Mouse (Mus musculus): ENCODE measurements around the gene Sorcs2. TPM values are rescaled to one million over a fixed set of nuclear protein-coding genes. Genes with fewer than 3 reads are reported as not detected.

Sorcs2 gene
- polyA plus RNA-seq, 1 experiment: 5.7 TPM

DNA sequence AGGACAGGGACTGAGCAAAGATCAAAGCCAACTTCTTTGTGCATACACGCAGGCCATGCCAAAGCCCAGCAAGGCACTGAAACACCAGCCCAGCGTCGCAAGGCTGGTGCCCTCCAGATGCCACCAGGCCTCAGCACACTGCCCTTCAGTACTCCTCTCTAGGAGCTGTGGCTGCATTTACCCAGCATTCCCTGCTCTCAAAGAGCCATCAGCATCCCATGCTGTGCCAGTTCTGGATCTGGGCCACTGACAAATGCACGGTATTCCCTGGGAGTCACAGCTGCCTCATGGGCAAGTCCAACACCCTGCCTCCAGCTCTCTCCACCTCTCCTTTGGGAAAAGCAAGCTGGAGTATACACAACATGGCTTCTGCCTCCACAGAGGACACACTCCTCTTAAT is 177.8 kb downstream of the Sorcs2 start:
- WGBS: 94% methylated on average over 4 of the region's 4 CpGs
- Histone ChIP-seq H3K4me1 (replicated peaks; ENCODE audit: control insufficient read depth, insufficient read depth, low read length) (no peaks in the 10 kb centered on the region), H3K4me3 (ENCODE audit: control insufficient read depth, insufficient read depth, low read length) (no peak overlapping the region), H3K36me3 (ENCODE audit: control insufficient read depth, insufficient read depth, low read length) (no peaks in the 10 kb centered on the region), H3K27ac (ENCODE audit: control insufficient read depth, insufficient read depth, low read length) (no peak overlapping the region), H3K27me3 (ENCODE audit: control insufficient read depth, insufficient read depth, low read length) (no peaks in the 10 kb centered on the region)
- no peak for TF ChIP-seq POLR2A (IDR thresholded peaks at IDR 0.05; ENCODE audit: control insufficient read depth, extremely low read depth, insufficient read depth, low read length, poor library complexity)
- TF ChIP-seq CTCF (IDR thresholded peaks at IDR 0.05; ENCODE audit: borderline replicate concordance, control insufficient read depth, extremely low read depth, insufficient read depth, low read length, poor library complexity): no peak
- no peak for DNase-seq

DNA sequence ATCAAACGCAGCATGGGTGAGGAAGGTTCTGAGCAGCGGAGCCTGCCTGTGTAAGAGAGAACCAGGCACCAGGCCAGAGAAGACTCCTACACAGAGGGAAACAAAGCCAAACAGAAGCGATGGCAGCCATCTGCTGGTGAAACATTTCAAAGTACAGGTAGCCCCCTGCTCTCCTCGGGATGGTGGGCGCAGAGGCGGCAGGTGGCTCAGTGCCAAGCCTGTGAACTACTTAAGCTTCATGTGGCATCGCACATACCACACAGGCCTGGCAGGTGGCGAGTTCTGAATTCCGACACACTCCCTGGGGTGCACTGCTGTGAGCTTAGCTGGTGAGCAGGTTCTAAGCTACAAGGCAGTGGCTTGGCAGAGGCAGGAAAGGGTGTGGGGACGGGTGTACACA is 184.6 kb downstream of the Sorcs2 start:
- H3K4me3 ChIP-seq (ENCODE audit: control insufficient read depth, insufficient read depth, low read length): no peak overlapping the region
- peaks cover 11% of the 10 kb centered on the region for H3K4me1 ChIP-seq (replicated peaks; ENCODE audit: control insufficient read depth, insufficient read depth, low read length)
- no peaks in the 10 kb centered on the region for H3K27me3 ChIP-seq (ENCODE audit: control insufficient read depth, insufficient read depth, low read length)
- peak; percentile 63 for TF ChIP-seq CTCF (IDR thresholded peaks at IDR 0.05; ENCODE audit: borderline replicate concordance, control insufficient read depth, extremely low read depth, insufficient read depth, low read length, poor library complexity)
- TF ChIP-seq POLR2A (IDR thresholded peaks at IDR 0.05; ENCODE audit: control insufficient read depth, extremely low read depth, insufficient read depth, low read length, poor library complexity): no peak
- DNase-seq: peak; percentile 84
- no peaks in the 10 kb centered on the region for H3K36me3 ChIP-seq (ENCODE audit: control insufficient read depth, insufficient read depth, low read length)
- 15% methylated on average over 10 of the region's 10 CpGs for WGBS
- H3K27ac ChIP-seq (ENCODE audit: control insufficient read depth, insufficient read depth, low read length): no peak overlapping the region

DNA sequence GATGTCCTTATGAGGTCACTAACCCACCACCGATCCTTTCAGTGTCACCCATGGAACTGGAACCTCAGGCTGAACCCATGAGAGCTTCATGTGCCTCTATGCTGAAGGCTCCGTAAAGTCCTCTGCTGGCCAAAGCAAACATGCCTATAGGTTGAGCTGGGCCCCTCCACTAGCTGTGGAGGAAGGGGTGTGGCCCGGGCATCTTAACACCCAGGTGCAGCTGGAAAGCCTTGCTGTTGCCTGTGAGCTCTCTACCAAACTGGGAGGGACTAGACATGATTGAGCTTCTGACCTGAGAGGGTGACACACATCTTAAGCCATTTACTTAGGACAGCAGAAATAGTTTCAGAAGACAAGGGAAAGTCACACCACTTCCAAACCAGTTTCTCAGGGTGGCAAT is 189.1 kb downstream of the Sorcs2 start:
- 72% methylated on average over 3 of the region's 3 CpGs for WGBS
- Histone ChIP-seq H3K36me3 (ENCODE audit: control insufficient read depth, insufficient read depth, low read length) (no peaks in the 10 kb centered on the region), H3K27ac (ENCODE audit: control insufficient read depth, insufficient read depth, low read length) (no peak overlapping the region), H3K27me3 (ENCODE audit: control insufficient read depth, insufficient read depth, low read length) (no peaks in the 10 kb centered on the region), H3K4me3 (ENCODE audit: control insufficient read depth, insufficient read depth, low read length) (no peak overlapping the region), H3K4me1 (replicated peaks; ENCODE audit: control insufficient read depth, insufficient read depth, low read length) (peaks cover 16% of the 10 kb centered on the region)
- DNase-seq: no peak
- TF ChIP-seq POLR2A (IDR thresholded peaks at IDR 0.05; ENCODE audit: control insufficient read depth, extremely low read depth, insufficient read depth, low read length, poor library complexity): no peak
- no peak for TF ChIP-seq CTCF (IDR thresholded peaks at IDR 0.05; ENCODE audit: borderline replicate concordance, control insufficient read depth, extremely low read depth, insufficient read depth, low read length, poor library complexity)

DNA sequence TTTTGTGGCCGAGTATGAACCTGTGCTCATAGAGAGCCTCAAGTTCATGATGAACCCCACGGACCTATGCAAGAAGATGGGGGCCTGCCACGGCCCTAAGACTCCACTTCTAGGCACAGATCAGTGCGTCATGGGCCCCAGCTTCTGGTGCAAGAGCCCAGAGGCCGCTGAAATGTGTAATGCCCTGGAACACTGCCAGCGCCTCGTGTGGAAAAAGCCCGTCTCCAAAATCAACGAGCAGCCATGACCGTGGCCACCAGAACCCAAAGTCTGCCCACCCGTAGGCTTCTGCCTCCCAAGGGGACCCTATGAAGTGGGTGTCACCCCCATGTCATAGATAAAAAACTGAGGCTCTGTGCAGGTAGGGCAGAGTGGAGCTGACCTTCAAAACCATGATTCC is 192.5 kb downstream of the Sorcs2 start:
- Histone ChIP-seq H3K4me1 (replicated peaks; ENCODE audit: control insufficient read depth, insufficient read depth, low read length) (peaks cover 8% of the 10 kb centered on the region), H3K27me3 (ENCODE audit: control insufficient read depth, insufficient read depth, low read length) (no peaks in the 10 kb centered on the region), H3K4me3 (ENCODE audit: control insufficient read depth, insufficient read depth, low read length) (no peak overlapping the region), H3K36me3 (ENCODE audit: control insufficient read depth, insufficient read depth, low read length) (no peaks in the 10 kb centered on the region), H3K27ac (ENCODE audit: control insufficient read depth, insufficient read depth, low read length) (no peak overlapping the region)
- WGBS: 85% methylated on average over 11 of the region's 11 CpGs
- no peak for DNase-seq
- TF ChIP-seq CTCF (IDR thresholded peaks at IDR 0.05; ENCODE audit: borderline replicate concordance, control insufficient read depth, extremely low read depth, insufficient read depth, low read length, poor library complexity) (no peak), POLR2A (IDR thresholded peaks at IDR 0.05; ENCODE audit: control insufficient read depth, extremely low read depth, insufficient read depth, low read length, poor library complexity) (no peak)

DNA sequence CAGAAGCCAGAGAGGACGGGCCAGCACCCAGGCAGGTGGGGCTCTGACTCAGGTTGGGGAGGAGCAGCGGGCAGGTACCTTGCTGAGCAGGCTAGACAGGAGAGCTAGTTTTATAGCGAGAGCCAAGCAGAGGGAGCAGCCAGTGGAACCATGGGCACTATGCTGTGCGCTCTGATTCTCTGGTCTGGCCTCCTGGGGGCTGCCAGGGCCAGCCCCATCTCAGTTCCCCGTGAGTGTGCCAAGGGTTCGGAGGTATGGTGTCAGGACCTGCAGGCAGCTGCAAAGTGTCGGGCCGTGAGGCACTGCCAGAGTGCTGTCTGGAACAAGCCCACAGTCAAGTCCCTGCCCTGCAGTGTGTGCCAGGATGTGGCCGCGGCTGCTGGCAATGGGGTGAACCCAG is 194.0 kb downstream of the Sorcs2 start, which contains the start of gene Psapl1:
Gene Psapl1 (plus strand): TSS at position 106 of the 400 bp plus-strand sequence.
- WGBS: 81% methylated on average over 10 of the region's 10 CpGs

DNA sequence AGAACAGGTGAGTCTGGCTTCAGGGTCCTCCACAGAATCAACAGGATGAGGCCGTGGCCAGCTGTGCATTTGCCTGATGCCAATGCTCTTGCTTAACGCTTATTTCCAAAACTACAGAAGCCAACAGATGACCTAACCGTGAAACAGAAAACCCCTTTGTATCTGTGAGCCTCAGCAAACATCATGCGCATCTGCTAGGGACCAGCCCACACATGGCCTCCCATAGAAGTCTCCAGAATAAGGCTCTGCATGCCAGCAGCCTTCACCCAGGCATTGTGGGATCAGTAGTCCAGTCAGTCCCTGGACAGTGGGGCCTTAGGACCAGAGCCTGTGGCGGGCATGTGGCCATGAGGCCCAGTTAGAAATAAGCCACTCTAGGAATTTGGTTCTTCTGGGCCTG is 194.5 kb downstream of the Sorcs2 start:
- H3K4me3 ChIP-seq (ENCODE audit: control insufficient read depth, insufficient read depth, low read length): no peak overlapping the region
- no peak for DNase-seq
- no peak overlapping the region for H3K27ac ChIP-seq (ENCODE audit: control insufficient read depth, insufficient read depth, low read length)
- no peaks in the 10 kb centered on the region for H3K36me3 ChIP-seq (ENCODE audit: control insufficient read depth, insufficient read depth, low read length)
- TF ChIP-seq CTCF (IDR thresholded peaks at IDR 0.05; ENCODE audit: borderline replicate concordance, control insufficient read depth, extremely low read depth, insufficient read depth, low read length, poor library complexity) (no peak), POLR2A (IDR thresholded peaks at IDR 0.05; ENCODE audit: control insufficient read depth, extremely low read depth, insufficient read depth, low read length, poor library complexity) (no peak)
- H3K27me3 ChIP-seq (ENCODE audit: control insufficient read depth, insufficient read depth, low read length): no peaks in the 10 kb centered on the region
- WGBS: 95% methylated on average over 5 of the region's 5 CpGs
- H3K4me1 ChIP-seq (replicated peaks; ENCODE audit: control insufficient read depth, insufficient read depth, low read length): peaks cover 8% of the 10 kb centered on the region

More for the DNA sequence above, 194.0 kb downstream of the Sorcs2 start, which contains the start of gene Psapl1:
- DNase-seq: peak; percentile 22
- H3K4me1 ChIP-seq (replicated peaks; ENCODE audit: control insufficient read depth, insufficient read depth, low read length): peaks cover 8% of the 10 kb centered on the region
- no peak for TF ChIP-seq POLR2A (IDR thresholded peaks at IDR 0.05; ENCODE audit: control insufficient read depth, extremely low read depth, insufficient read depth, low read length, poor library complexity)
- no peak for TF ChIP-seq CTCF (IDR thresholded peaks at IDR 0.05; ENCODE audit: borderline replicate concordance, control insufficient read depth, extremely low read depth, insufficient read depth, low read length, poor library complexity)
- no peaks in the 10 kb centered on the region for H3K27me3 ChIP-seq (ENCODE audit: control insufficient read depth, insufficient read depth, low read length)
- H3K36me3 ChIP-seq (ENCODE audit: control insufficient read depth, insufficient read depth, low read length): no peaks in the 10 kb centered on the region
- H3K27ac ChIP-seq (ENCODE audit: control insufficient read depth, insufficient read depth, low read length): no peak within 1 kb of the TSS
- no peak within 1 kb of the TSS for H3K4me3 ChIP-seq (ENCODE audit: control insufficient read depth, insufficient read depth, low read length)

DNA sequence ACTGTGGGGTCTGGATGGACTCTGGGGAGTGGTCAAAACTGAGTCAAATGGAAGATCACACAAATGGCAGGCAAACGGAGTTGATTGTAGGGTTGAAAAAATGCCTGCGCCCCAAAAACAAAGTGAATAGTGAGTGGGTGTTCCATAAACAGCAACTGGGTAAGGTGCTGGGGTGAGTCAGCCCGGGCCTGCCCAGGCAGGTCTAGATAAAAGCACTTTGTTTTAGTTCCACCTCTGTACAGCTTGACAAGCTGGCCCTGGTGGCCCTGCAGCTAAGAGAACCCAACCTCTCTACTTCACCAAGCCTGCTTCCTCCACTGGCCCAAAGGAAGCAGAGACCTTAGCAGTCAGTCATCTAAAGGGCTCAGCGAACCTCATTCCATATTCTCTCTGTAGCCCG is 195.2 kb downstream of the Sorcs2 start:
- 88% methylated on average over 5 of the region's 5 CpGs for WGBS
- H3K36me3 ChIP-seq (ENCODE audit: control insufficient read depth, insufficient read depth, low read length): no peaks in the 10 kb centered on the region

More for the DNA sequence above, 195.2 kb downstream of the Sorcs2 start:
- no peak overlapping the region for H3K27ac ChIP-seq (ENCODE audit: control insufficient read depth, insufficient read depth, low read length)
- H3K4me3 ChIP-seq (ENCODE audit: control insufficient read depth, insufficient read depth, low read length): no peak overlapping the region
- DNase-seq: no peak
- TF ChIP-seq POLR2A (IDR thresholded peaks at IDR 0.05; ENCODE audit: control insufficient read depth, extremely low read depth, insufficient read depth, low read length, poor library complexity) (no peak), CTCF (IDR thresholded peaks at IDR 0.05; ENCODE audit: borderline replicate concordance, control insufficient read depth, extremely low read depth, insufficient read depth, low read length, poor library complexity) (no peak)
- H3K27me3 ChIP-seq (ENCODE audit: control insufficient read depth, insufficient read depth, low read length): no peaks in the 10 kb centered on the region
- H3K4me1 ChIP-seq (replicated peaks; ENCODE audit: control insufficient read depth, insufficient read depth, low read length): peaks cover 8% of the 10 kb centered on the region

Data from thymus, adult 2 months (tissue).